26 mouse cellular contexts compared by ENCODE assay signal in genomic region chr11:75668621-75669020, GRCm38 (mm10).
"Had no signal": no experiment of that assay in that cellular context is flagged by ENCODE, and none has a peak within 500 bp of the region (broad histone marks: within the 10 kb centered on the region; RNA-seq: fewer than 3 reads in every experiment).

No protein-coding gene starts in this region.

- H3K9me3 ChIP-seq: heart, embryonic 13.5 days; heart, embryonic 15.5 days; hindbrain, embryonic 13.5 days; hindbrain, embryonic 15.5 days; kidney, embryonic 15.5 days; limb, embryonic 13.5 days; limb, embryonic 15.5 days; liver, embryonic 12.5 days had no signal

- DNase-seq: gastrocnemius, adult 2 months; gastrocnemius, postnatal 10 days; gastrocnemius, postnatal 25 days; heart, adult 2 months; heart, postnatal 14 days; heart, postnatal 36 days; kidney, adult 11 months; kidney, adult 2 months; kidney, adult 9 months; kidney, postnatal 14 days; kidney, postnatal 36 days; layer of hippocampus, adult 9-11 months; layer of hippocampus, postnatal 36 days; left cerebral cortex, postnatal 4 days had no signal

- H3K4me3 ChIP-seq: gastrocnemius, adult 2 months; heart, adult 2 months; heart, embryonic 13.5 days; heart, embryonic 15.5 days; hindbrain, embryonic 13.5 days; hindbrain, embryonic 15.5 days; kidney, embryonic 15.5 days; limb, embryonic 13.5 days; limb, embryonic 15.5 days; liver, embryonic 12.5 days had no signal

- ATAC-seq: hindbrain, postnatal 0 days; intestine, embryonic 16.5 days; liver, embryonic 12.5 days had no signal

- H3K27ac ChIP-seq: gastrocnemius, adult 2 months; heart, adult 2 months; heart, embryonic 13.5 days; heart, embryonic 15.5 days; hindbrain, embryonic 13.5 days; hindbrain, embryonic 15.5 days; hindbrain, postnatal 0 days; kidney, embryonic 15.5 days; kidney, postnatal 0 days; limb, embryonic 13.5 days; limb, embryonic 15.5 days; liver, embryonic 12.5 days had no signal

- H3K9ac ChIP-seq: heart, embryonic 13.5 days; heart, embryonic 15.5 days; hindbrain, embryonic 13.5 days; hindbrain, embryonic 15.5 days; kidney, embryonic 15.5 days; limb, embryonic 13.5 days; limb, embryonic 15.5 days; liver, embryonic 12.5 days had no signal

- H3K27me3 ChIP-seq: heart, embryonic 13.5 days; heart, embryonic 15.5 days; hindbrain, embryonic 13.5 days; hindbrain, embryonic 15.5 days; kidney, embryonic 15.5 days; limb, embryonic 13.5 days; limb, embryonic 15.5 days; liver, embryonic 12.5 days had no signal

- H3K4me1 ChIP-seq: heart, embryonic 13.5 days; heart, embryonic 15.5 days; hindbrain, embryonic 15.5 days; kidney, embryonic 15.5 days; limb, embryonic 13.5 days; limb, embryonic 15.5 days had no signal

- H3K4me2 ChIP-seq: heart, embryonic 11.5 days; heart, embryonic 13.5 days; heart, embryonic 15.5 days; hindbrain, embryonic 13.5 days; hindbrain, embryonic 15.5 days; kidney, embryonic 15.5 days; limb, embryonic 13.5 days; limb, embryonic 15.5 days; liver, embryonic 12.5 days had no signal
